Mouse (Mus musculus) left cerebral cortex, postnatal 25 days (tissue): ENCODE results near the gene Gm28035. TPM values are rescaled to one million over a fixed set of nuclear protein-coding genes. Genes with fewer than 3 reads are reported as not detected.

Experiments
- DNase-seq, 2 experiments: peaks; one replicate each; pipeline ENCODE4 v3.0.0; 2022; ENCODE audit warnings: low spot score in 2 of 2, mixed read lengths in 1 of 2
- intact Hi-C: fragments of 180-260 bp; cut with DNase I; formaldehyde crosslinking; loops from one replicate; pipeline ENCODE4 v1.15.1; 2025
- total RNA-seq, 2 experiments: library from RNA; stranded (reverse); gene quantifications; 2 replicates each; pipeline ENCODE4 v1.2.3; 2021

Gm28035 gene
- 10 to 100 TPM in 1 of 2 experiments, 1 to 10 TPM in 1; 9.9 to 12.3 TPM for total RNA-seq

GRCm38 (mm10) chr2:30240267-30240666, at the start of gene Gm28035:
Gene Gm28035, plus strand, starts transcription at chr2:30240567.
- intact Hi-C loops, result no loop called here
- DNase-seq, result no peak

- DNase-seq, result no peak
- intact Hi-C loops, result no loop called here
Observed at GRCm38 (mm10) chr2:30191790-30192580, 48.4 kb upstream of the Gm28035 start.

- DNase-seq, result no peak
- intact Hi-C loops, result no loop called here
Observed at GRCm38 (mm10) chr2:30194656-30195055, 45.7 kb upstream of the Gm28035 start.

- intact Hi-C loops, result no loop called here
- DNase-seq, result no peak
Observed at GRCm38 (mm10) chr2:30198021-30198420, 42.3 kb upstream of the Gm28035 start.

GRCm38 (mm10) chr2:30199984-30200383, 40.4 kb upstream of the Gm28035 start:
- DNase-seq, result no peak
- intact Hi-C loops, result no loop called here

GRCm38 (mm10) chr2:30200388-30200925, 39.9 kb upstream of the Gm28035 start:
- intact Hi-C loops, result no loop called here
- no peak for DNase-seq

GRCm38 (mm10) chr2:30203439-30203838, 36.9 kb upstream of the Gm28035 start:
- no peak for DNase-seq
- intact Hi-C loops, result no loop called here

GRCm38 (mm10) chr2:30205255-30205628, 35.1 kb upstream of the Gm28035 start:
- DNase-seq, result peak in 1 of 2 experiments; percentile 60
- intact Hi-C loops, result loop anchor here (1.0 to 2.0 kb wide), 2 partner anchors 26 to 32 kb away; partner anchors contain the start of genes Lrrc8a and Spout1

GRCm38 (mm10) chr2:30205629-30206357, 34.6 kb upstream of the Gm28035 start, which contains the start of gene Kyat1:
Gene Kyat1, minus strand, starts transcription at chr2:30205847.
- intact Hi-C loops, result loop anchor here (1.0 to 2.0 kb wide), 2 partner anchors 27 to 32 kb away; partner anchors contain the start of genes Lrrc8a and Spout1
- peak; percentile 91 to 96 for DNase-seq

- intact Hi-C loops, result no loop called here
- DNase-seq, result no peak
Observed at GRCm38 (mm10) chr2:30207401-30207800, 33.0 kb upstream of the Gm28035 start.

- intact Hi-C loops, result no loop called here
- DNase-seq, result no peak
Observed at GRCm38 (mm10) chr2:30207886-30208285, 32.5 kb upstream of the Gm28035 start.

GRCm38 (mm10) chr2:30211408-30212168, 28.8 kb upstream of the Gm28035 start:
- intact Hi-C loops, result no loop called here
- DNase-seq, result no peak

- intact Hi-C loops, result no loop called here
- DNase-seq, result no peak
Observed at GRCm38 (mm10) chr2:30212169-30212545, 28.2 kb upstream of the Gm28035 start.

- DNase-seq, result no peak
- intact Hi-C loops, result no loop called here
Observed at GRCm38 (mm10) chr2:30212951-30213350, 27.4 kb upstream of the Gm28035 start.

GRCm38 (mm10) chr2:30214745-30215144, 25.6 kb upstream of the Gm28035 start:
- DNase-seq, result no peak
- intact Hi-C loops, result no loop called here

- no peak for DNase-seq
- intact Hi-C loops, result no loop called here
Observed at GRCm38 (mm10) chr2:30215493-30215892, 24.9 kb upstream of the Gm28035 start.

GRCm38 (mm10) chr2:30216293-30216692, 24.1 kb upstream of the Gm28035 start:
- intact Hi-C loops, result no loop called here
- DNase-seq, result no peak

- DNase-seq, result no peak
Observed at GRCm38 (mm10) chr2:30235593-30235992, 4.8 kb upstream of the Gm28035 start.

GRCm38 (mm10) chr2:30236426-30237198, 3.8 kb upstream of the Gm28035 start:
- no peak for DNase-seq
- intact Hi-C loops, result loop anchor here (1.0 to 2.0 kb wide), 4 partner anchors 31 to 66 kb away; partner anchors contain the start of genes Endog, Kyat1 and Spout1

More at GRCm38 (mm10) chr2:30235593-30235992, 4.8 kb upstream of the Gm28035 start:
- intact Hi-C loops, result no loop called here
